Mouse (Mus musculus): ENCODE measurements at regions not wholly inside any gene's neighbourhood (a gene's known extent, or its start where the extent isn't known, plus 50 kb on each side); places are given as distances from the start of the nearest gene placed in this dataset.

DNA sequence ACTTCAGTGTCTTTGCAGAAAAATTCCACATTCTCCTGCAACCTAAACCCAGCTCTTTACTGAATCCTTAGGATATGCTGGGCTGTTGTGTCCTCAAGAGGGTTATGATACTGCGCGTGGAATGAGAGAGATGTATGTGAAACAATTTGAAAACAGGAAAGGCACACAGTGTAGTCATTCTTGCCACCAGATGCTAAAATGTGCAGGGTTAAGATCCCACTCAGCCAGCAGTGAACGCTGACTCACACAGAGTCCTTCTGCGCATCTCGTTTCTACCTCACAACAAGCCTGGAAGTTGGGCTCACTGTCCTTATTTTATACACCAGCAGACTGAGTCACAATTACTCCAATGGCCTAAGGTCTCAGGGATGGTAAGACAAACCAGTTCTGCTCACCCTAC, 59.9 kb upstream of the Max start:
- TF ChIP-seq CTCF (IDR thresholded peaks at IDR 0.05; ENCODE audit: extremely low read depth, insufficient read depth, insufficient read length, insufficient replicate concordance) (no peak), POLR2A (IDR thresholded peaks at IDR 0.05; ENCODE audit: low read depth, low read length) (no peak)
